Mouse (Mus musculus) A20 (cell line): ENCODE measurements around the gene Nectin1.

Experiments
- DNase-seq: peaks from one replicate; pipeline ENCODE4 v3.0.0-alpha.2; 2011; ENCODE audit warnings: low read depth, low spot score

The Nectin1 gene

DNA sequence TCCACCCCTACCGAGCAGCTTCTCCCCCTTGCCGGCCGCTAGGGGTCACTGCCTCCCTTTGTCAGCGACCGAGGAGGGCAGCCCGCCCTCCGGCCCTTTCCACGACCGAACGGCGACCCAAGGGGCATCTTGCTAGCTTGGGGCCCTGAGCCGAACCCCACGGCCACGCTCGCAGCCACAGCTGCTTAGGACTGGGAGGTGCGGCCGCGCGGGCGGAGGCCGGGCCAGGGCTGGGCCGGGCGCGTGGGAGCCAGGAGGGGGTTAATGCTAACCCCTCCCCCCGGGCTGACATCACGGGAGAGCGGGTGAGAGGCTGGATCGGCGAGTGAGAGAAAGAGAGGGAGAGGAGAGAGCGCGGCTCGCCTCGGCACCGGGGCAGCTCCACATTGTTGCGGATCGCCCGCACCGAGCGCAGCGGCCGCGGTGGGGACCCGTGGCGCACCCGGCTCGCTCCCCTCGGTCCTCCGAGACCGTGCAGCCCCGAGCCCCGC, at the start of gene Nectin1:
Gene Nectin1, plus strand, starts transcription at position 338 of the 491 bp plus-strand sequence.
- DNase-seq: peak; percentile 49

- peak; percentile 40 for DNase-seq
These were observed 45.6 kb upstream of the Nectin1 start for GRCm38 (mm10) chr9:43698080-43698712.

- DNase-seq: no peak
These were observed 44.9 kb upstream of the Nectin1 start for GRCm38 (mm10) chr9:43698841-43699240.

DNA sequence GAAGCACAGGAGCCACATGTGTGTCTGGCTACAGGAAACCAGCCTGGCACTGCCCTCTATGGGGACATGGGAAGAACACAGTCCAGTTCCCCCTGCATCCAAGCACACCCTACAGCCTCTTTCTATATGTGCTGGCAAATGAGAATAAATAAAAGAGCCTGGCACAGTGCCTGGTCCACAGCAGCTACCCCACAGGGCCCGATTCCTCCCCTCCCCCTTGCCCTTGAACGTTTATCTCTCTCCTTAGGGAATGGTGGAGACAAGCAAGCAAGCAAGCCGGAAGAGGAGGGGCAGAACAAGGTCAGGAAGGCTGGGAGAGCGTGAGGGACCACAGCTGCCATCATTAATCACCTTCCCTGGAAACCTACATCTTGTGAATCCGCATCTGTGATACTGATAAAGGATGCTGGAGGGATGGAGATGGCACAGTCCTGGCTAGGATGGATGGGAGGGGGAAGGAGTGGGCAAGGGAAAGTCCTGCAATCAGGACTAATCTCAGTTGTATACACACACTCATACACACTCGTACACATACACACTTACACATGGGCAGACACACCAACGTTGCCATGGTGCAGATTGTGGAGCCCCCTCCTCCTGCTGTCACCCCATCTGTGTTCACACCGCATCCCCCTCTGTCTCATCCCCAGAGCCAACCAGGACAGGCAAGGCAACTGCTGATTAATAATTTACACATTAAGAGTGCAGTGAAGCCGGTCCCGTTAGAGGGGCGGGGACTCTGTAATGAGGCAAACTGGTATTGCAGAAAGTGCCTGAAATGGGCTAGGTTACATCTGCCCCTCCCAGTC, 44.2 kb upstream of the Nectin1 start:
- no peak for DNase-seq

DNA sequence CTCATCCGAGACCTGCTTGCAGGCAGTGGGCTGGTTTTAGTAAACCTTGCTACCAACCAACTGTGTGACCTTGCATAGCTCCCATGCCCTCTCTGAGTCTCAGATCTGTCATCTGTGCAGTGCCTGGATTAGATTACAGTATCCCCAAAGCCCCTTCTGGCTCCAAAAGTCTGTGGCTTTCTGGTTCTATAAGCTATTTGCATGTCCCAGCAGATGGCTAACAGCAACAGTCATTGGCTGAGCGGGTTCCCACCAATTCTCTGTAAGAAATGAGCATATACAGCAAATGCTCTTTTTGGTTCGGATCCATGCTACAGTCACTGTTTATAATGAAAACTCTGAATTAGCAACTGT, 43.6 kb upstream of the Nectin1 start:
- DNase-seq: no peak

DNA sequence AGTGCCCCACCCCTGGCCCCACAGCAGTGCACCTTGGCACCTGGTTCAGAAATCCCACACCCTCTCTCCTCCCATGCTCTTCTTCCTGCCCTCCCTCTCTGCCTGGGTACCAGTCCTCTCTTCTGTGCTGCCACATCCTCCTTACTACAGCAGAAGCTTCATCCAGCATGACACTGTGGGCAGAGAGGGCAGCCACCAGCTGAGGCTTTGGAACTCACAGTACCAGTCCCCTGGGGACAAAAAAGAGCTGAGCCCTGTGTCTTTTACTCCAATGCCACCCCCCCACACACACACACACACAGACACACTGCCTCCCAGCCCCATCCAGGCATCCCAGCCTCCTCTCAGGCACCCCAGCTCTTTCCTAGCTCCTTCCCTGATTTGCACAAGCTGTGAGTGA, 42.0 kb upstream of the Nectin1 start:
- no peak for DNase-seq

DNA sequence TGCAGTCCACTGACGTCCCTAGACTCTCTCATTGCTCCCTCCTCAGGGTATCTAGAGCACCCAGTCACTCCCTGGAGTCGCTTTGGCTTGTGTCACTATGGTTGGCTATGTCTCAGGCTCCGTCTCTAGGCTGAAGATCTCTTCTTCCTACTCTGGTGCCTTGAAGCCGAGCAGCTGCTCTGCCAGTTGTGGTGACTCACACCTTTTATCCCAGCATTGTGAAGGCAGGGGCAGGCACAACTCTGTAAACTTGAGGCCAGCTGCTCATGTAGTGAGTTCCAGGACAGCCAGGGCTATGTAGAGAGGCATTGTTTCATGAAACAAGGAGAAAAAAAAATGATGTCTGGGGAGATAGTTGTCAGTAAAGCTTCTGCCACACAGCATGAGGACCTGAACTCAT, 36.2 kb upstream of the Nectin1 start:
- no peak for DNase-seq

DNA sequence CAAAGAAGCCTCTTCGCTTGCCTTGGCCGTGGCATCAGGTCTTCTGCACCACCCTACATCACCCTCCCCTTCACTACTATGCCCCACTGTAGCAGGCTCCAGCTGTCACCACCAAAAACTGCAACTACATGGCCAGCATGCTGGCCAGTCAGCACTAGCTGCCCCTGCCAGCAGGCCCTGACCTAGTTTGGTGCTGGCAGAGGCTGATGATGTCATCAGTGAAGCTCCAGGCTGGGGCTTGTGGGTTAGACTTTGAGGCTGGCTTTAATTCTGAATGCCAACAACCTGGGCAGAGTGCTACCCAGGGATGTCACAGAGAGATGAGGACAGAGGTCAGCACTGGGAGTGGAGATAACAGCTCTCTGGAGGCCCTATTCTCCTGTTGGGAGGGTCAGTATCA, 35.1 kb upstream of the Nectin1 start:
- no peak for DNase-seq

DNA sequence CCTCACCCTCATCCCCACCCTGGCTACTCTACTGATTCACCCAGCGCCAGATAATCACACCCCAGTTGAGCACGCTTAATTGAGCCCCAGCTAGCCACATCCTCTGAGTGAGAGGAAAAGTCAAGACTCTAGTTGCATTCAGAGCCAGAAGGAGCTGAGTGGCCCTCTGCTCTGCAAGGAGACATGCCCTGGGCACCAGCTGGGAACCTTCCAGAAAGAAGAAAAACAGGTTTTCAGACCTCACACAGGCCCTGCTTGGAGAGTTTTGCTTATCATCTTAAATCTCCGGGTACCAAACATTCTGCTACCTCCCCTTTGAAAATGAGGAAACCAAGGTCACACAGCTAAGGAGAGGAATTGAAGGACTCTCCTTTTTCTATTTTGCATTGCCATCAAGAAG, 30.4 kb upstream of the Nectin1 start:
- no peak for DNase-seq

GRCm38 (mm10) chr9:43719407-43719839, 24.4 kb upstream of the Nectin1 start:
- no peak for DNase-seq

DNA sequence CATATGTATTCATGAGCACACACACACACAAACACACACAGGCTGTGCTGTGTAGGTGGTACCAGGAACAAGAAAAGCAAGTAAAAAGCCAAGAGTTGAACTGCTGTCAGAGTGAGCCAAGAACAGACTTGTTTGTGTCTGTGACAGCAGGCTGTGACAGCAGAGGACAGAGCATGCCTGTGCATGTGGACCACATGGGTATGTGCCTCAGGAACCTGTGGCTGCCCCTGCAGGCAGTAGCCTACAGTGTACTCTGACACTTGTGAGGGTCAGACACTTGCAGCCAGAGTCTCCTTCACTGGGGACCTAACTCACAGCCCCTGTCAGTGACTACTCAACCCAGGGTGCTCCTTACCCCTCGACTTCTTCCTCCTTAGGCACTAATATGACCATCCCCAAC, 23.7 kb upstream of the Nectin1 start:
- no peak for DNase-seq

- no peak for DNase-seq
These were observed 19.7 kb upstream of the Nectin1 start for GRCm38 (mm10) chr9:43724093-43724492.

- DNase-seq: no peak
These were observed 14.1 kb upstream of the Nectin1 start for GRCm38 (mm10) chr9:43729450-43730266.

DNA sequence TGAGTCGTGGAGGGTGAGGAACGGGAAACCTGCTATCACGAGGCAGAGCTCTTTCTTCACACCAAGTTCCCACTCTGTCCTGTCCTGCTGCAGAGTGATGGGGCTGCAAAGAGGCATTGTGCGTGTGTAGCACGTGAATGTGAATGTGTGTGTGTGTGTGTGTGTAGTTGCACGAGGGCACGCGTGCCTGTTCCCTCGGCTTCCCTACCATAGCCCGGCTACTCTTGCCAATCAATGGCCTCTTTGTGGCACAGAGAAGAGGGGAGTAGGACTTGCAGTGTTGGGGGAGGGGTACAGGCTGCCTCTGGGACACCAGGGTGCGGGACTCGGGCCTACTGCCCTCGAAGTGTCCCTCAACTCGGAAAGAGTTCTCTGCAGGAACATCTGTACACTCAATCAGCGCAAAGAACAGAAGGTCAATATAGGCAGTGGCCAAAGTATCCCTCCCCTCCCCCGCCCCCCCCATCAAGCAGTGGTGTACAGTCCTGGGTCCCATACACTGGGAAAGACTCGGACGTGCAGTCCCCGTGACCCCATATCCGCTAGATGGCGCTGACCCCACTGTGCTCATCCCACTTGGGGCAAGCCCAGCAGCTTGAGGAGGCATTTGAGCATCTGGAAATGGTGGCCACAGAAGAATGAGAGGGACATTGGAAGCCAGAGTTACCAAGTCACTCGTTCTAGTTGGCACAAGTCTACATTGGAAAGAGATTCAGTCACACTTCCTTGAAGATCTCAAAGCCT, 13.3 kb upstream of the Nectin1 start:
- DNase-seq: peak; percentile 41

- no peak for DNase-seq
These were observed 11.9 kb upstream of the Nectin1 start for GRCm38 (mm10) chr9:43731880-43732279.

DNA sequence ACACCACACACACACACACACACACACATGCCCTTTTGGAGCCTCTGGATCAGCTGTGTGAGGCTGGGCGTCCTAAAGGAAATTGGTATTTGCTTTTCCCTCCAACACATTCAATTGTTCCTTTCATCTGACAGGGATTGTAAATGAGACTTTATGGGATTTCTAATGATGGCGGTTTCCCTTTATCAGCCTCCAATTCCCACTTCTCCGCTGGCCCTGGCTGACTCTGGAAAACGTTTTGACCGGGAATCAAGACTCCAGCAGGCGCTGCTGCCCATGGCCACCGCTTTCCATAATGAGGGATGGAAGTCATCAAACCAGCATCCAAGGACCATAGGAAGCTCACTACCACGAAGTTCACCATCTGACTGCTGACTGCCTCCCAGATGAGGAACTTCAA, 11.1 kb upstream of the Nectin1 start:
- no peak for DNase-seq

DNA sequence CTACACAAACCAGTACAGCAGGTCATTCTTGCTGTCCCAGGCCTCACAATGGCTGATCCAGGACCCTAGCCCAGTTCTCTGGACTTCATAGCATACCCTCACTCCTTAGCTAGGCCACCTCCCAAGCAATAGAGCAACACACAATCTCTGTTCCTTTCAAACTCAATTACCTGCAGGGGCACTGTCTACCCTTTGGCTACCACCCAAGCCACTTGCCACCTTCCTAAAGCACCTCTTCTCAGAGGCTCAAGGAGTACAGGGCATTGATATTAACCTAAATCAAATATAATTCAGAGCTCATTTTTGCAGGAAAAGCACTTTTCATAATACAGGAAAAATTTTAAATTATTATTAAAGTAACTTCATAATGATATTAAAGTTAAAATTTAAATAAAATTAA, 8.8 kb upstream of the Nectin1 start:
- no peak for DNase-seq

GRCm38 (mm10) chr9:43736046-43736730, 7.6 kb upstream of the Nectin1 start:
- no peak for DNase-seq

- no peak for DNase-seq
These were observed 6.5 kb upstream of the Nectin1 start for GRCm38 (mm10) chr9:43737331-43737730.

- no peak for DNase-seq
These were observed 5.9 kb upstream of the Nectin1 start for GRCm38 (mm10) chr9:43737871-43738292.
